Mouse (Mus musculus): ENCODE data around the gene Galt. TPM values are rescaled to one million over a fixed set of nuclear protein-coding genes. Genes with fewer than 3 reads are reported as not detected.

Gene Galt
- polyA plus RNA-seq, 1 experiment from 2014 or later: 75.2 TPM

GRCm38 (mm10) chr4:41738256-41738603 is 16.8 kb upstream of the Galt start:
- Histone ChIP-seq H3K9ac (ENCODE audit: low read depth, low read length) (no peak overlapping the region), H3K4me1 (replicated peaks; ENCODE audit: insufficient read depth, low read length) (0 out of 2 replicates have a peak, but pooled peaks cover 4% of the 10 kb centered on the region), H3K4me2 (ENCODE audit: low read length) (no peak overlapping the region), H3K9me3 (replicated peaks; ENCODE audit: low read length) (no peaks in the 10 kb centered on the region), H3K4me3 (replicated peaks; ENCODE audit: low read depth, low read length) (no peak overlapping the region), H3K27ac (no peak overlapping the region), H3K27me3 (ENCODE audit: insufficient read depth, low read length) (no peaks in the 10 kb centered on the region), H3K36me3 (ENCODE audit: insufficient read depth, low read length) (0 out of 2 replicates have a peak, but pooled peaks cover 4% of the 10 kb centered on the region)
- 56% methylated on average over 1 of the region's 1 CpGs for WGBS
- no peak for ATAC-seq (replicated peaks; ENCODE audit: low FRiP score, low read depth)
- DNase-seq (ENCODE audit: low spot score): no peak
- TF ChIP-seq CTCF (IDR thresholded peaks at IDR 0.05; ENCODE audit: low read depth): no peak

GRCm38 (mm10) chr4:41739260-41739659 is 15.8 kb upstream of the Galt start:
- H3K36me3 ChIP-seq (ENCODE audit: insufficient read depth, low read length): 0 out of 2 replicates have a peak, but pooled peaks cover 4% of the 10 kb centered on the region
- 96% methylated on average over 13 of the region's 13 CpGs for WGBS
- no peak overlapping the region for H3K9ac ChIP-seq (ENCODE audit: low read depth, low read length)
- H3K4me3 ChIP-seq (replicated peaks; ENCODE audit: low read depth, low read length): no peak overlapping the region
- H3K4me2 ChIP-seq (ENCODE audit: low read length): no peak overlapping the region
- TF ChIP-seq CTCF (IDR thresholded peaks at IDR 0.05; ENCODE audit: low read depth): no peak
- no peaks in the 10 kb centered on the region for H3K9me3 ChIP-seq (replicated peaks; ENCODE audit: low read length)
- ATAC-seq (replicated peaks; ENCODE audit: low FRiP score, low read depth) (no peak), DNase-seq (ENCODE audit: low spot score) (no peak)
- no peaks in the 10 kb centered on the region for H3K27me3 ChIP-seq (ENCODE audit: insufficient read depth, low read length)
- no peak overlapping the region for H3K27ac ChIP-seq
- H3K4me1 ChIP-seq (replicated peaks; ENCODE audit: insufficient read depth, low read length): 0 out of 2 replicates have a peak, but pooled peaks cover 4% of the 10 kb centered on the region

- ATAC-seq (replicated peaks; ENCODE audit: low FRiP score, low read depth) (peak; percentile 62), DNase-seq (ENCODE audit: low spot score) (no peak)
- Histone ChIP-seq H3K9me3 (replicated peaks; ENCODE audit: low read length) (no peaks in the 10 kb centered on the region), H3K4me1 (replicated peaks; ENCODE audit: insufficient read depth, low read length) (0 out of 2 replicates have a peak, but pooled peaks cover 4% of the 10 kb centered on the region), H3K36me3 (ENCODE audit: insufficient read depth, low read length) (0 out of 2 replicates have a peak, but pooled peaks cover 4% of the 10 kb centered on the region), H3K27me3 (ENCODE audit: insufficient read depth, low read length) (no peaks in the 10 kb centered on the region), H3K4me2 (ENCODE audit: low read length) (peak overlapping the region; percentile 91), H3K9ac (ENCODE audit: low read depth, low read length) (peak overlapping the region; percentile 60), H3K4me3 (replicated peaks; ENCODE audit: low read depth, low read length) (peak overlapping the region; percentile 54), H3K27ac (peak overlapping the region; percentile 47)
- peak; percentile 36 for TF ChIP-seq CTCF (IDR thresholded peaks at IDR 0.05; ENCODE audit: low read depth)
- under 1% methylated on average over 44 of the region's 48 CpGs for WGBS
These were observed 14.5 kb upstream of the Galt start for GRCm38 (mm10) chr4:41740380-41741157.

- no peaks in the 10 kb centered on the region for H3K9me3 ChIP-seq (replicated peaks; ENCODE audit: low read length)
- H3K27ac ChIP-seq: peak overlapping the region; percentile 47
- 0 out of 2 replicates have a peak, but pooled peaks cover 4% of the 10 kb centered on the region for H3K4me1 ChIP-seq (replicated peaks; ENCODE audit: insufficient read depth, low read length)
- H3K4me2 ChIP-seq (ENCODE audit: low read length): peak overlapping the region; percentile 91
- no peaks in the 10 kb centered on the region for H3K27me3 ChIP-seq (ENCODE audit: insufficient read depth, low read length)
- H3K36me3 ChIP-seq (ENCODE audit: insufficient read depth, low read length): 0 out of 2 replicates have a peak, but pooled peaks cover 4% of the 10 kb centered on the region
- peak; percentile 45 for TF ChIP-seq CTCF (IDR thresholded peaks at IDR 0.05; ENCODE audit: low read depth)
- H3K4me3 ChIP-seq (replicated peaks; ENCODE audit: low read depth, low read length): peak overlapping the region; percentile 54
- ATAC-seq (replicated peaks; ENCODE audit: low FRiP score, low read depth): peak; percentile 95
- under 1% methylated on average over 27 of the region's 27 CpGs for WGBS
- peak; percentile 96 for DNase-seq (ENCODE audit: low spot score)
- peak overlapping the region; percentile 60 for H3K9ac ChIP-seq (ENCODE audit: low read depth, low read length)
These were observed 13.9 kb upstream of the Galt start for GRCm38 (mm10) chr4:41741158-41741560.

GRCm38 (mm10) chr4:41744131-41744530 is 10.9 kb upstream of the Galt start:
- H3K9ac ChIP-seq (ENCODE audit: low read depth, low read length): no peak overlapping the region
- 70% methylated on average over 2 of the region's 2 CpGs for WGBS

GRCm38 (mm10) chr4:41745021-41745420 is 10.0 kb upstream of the Galt start:
- no peak for ATAC-seq (replicated peaks; ENCODE audit: low FRiP score, low read depth)
- 0 out of 2 replicates have a peak, but pooled peaks cover 4% of the 10 kb centered on the region for H3K4me1 ChIP-seq (replicated peaks; ENCODE audit: insufficient read depth, low read length)
- 71% methylated on average over 1 of the region's 1 CpGs for WGBS
- H3K4me3 ChIP-seq (replicated peaks; ENCODE audit: low read depth, low read length): no peak overlapping the region
- H3K9ac ChIP-seq (ENCODE audit: low read depth, low read length): no peak overlapping the region
- no peak for DNase-seq (ENCODE audit: low spot score)
- no peak overlapping the region for H3K4me2 ChIP-seq (ENCODE audit: low read length)
- H3K9me3 ChIP-seq (replicated peaks; ENCODE audit: low read length): no peaks in the 10 kb centered on the region
- TF ChIP-seq CTCF (IDR thresholded peaks at IDR 0.05; ENCODE audit: low read depth): no peak
- no peak overlapping the region for H3K27ac ChIP-seq
- no peaks in the 10 kb centered on the region for H3K27me3 ChIP-seq (ENCODE audit: insufficient read depth, low read length)
- no peaks in the 10 kb centered on the region for H3K36me3 ChIP-seq (ENCODE audit: insufficient read depth, low read length)

More at GRCm38 (mm10) chr4:41744131-41744530, 10.9 kb upstream of the Galt start:
- Histone ChIP-seq H3K4me3 (replicated peaks; ENCODE audit: low read depth, low read length) (no peak overlapping the region), H3K27ac (no peak overlapping the region), H3K4me1 (replicated peaks; ENCODE audit: insufficient read depth, low read length) (0 out of 2 replicates have a peak, but pooled peaks cover 4% of the 10 kb centered on the region), H3K4me2 (ENCODE audit: low read length) (no peak overlapping the region), H3K36me3 (ENCODE audit: insufficient read depth, low read length) (0 out of 2 replicates have a peak, but pooled peaks cover under 1% of the 10 kb centered on the region), H3K27me3 (ENCODE audit: insufficient read depth, low read length) (no peaks in the 10 kb centered on the region), H3K9me3 (replicated peaks; ENCODE audit: low read length) (no peaks in the 10 kb centered on the region)
- TF ChIP-seq CTCF (IDR thresholded peaks at IDR 0.05; ENCODE audit: low read depth): no peak
- ATAC-seq (replicated peaks; ENCODE audit: low FRiP score, low read depth) (no peak), DNase-seq (ENCODE audit: low spot score) (no peak)
